Mouse (Mus musculus) brain, adult 2 months (tissue): ENCODE data around the gene Slc43a1.

Experiments used
- DNase-seq: peaks from one replicate; pipeline ENCODE4 v3.0.0; 2011; ENCODE audit warnings: low read depth, low spot score

Slc43a1 gene

DNA sequence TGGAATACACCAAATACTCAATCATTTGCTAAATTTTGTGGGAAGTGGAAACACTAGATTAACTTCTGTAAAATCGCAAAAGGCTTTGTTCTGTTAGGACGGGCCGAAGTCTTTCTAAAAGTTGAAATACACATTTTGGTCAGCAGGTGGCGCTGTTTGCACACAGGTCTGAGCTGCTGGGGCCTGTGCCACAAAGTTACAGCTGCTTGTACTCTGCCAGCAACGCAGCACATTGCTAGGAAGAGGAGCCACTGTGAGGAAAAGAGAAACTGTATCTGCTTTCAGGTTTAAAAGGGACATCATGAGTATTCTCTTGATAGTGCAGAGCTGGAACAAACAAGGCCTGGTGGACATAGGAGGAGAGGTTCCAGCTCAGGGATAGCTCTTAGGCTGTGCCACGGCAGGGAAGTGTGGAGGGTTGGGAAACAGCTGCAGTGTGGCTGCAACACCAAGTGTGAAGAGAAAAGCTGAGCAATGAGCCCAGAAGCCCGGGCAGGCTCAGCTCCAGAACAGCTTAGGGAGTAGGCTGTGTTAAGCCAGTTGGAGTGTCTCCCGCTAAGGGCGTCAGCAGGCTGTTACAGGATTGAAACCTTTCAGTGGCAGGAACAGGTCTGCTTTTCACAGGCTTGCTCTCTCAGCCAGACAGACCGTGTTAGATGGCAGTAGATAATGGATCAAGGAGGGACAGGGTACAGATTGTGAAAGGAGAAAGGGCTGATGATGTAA lies 6.8 kb upstream of the Slc43a1 start:
- DNase-seq: peak; percentile 95

DNA sequence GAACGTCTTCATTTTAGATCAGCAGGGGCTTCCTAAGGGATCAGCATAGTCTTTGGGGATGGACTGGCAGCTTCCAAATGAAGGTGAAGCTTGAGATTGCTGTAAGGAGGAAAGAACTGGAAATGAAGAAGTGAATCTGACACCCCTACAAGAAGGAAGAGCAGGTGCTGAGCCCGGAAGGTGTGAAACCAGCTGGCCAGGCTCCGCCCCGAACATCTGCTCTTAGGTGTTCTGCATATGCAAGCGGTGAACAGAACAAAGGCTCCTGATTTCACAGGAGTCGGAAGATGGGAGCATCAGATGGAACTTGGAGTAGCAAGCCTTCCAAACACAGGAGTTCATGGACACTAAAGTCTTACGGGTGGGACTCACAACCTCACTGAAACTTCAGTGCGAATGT lies 1.5 kb upstream of the Slc43a1 start:
- DNase-seq: peak; percentile 26

DNA sequence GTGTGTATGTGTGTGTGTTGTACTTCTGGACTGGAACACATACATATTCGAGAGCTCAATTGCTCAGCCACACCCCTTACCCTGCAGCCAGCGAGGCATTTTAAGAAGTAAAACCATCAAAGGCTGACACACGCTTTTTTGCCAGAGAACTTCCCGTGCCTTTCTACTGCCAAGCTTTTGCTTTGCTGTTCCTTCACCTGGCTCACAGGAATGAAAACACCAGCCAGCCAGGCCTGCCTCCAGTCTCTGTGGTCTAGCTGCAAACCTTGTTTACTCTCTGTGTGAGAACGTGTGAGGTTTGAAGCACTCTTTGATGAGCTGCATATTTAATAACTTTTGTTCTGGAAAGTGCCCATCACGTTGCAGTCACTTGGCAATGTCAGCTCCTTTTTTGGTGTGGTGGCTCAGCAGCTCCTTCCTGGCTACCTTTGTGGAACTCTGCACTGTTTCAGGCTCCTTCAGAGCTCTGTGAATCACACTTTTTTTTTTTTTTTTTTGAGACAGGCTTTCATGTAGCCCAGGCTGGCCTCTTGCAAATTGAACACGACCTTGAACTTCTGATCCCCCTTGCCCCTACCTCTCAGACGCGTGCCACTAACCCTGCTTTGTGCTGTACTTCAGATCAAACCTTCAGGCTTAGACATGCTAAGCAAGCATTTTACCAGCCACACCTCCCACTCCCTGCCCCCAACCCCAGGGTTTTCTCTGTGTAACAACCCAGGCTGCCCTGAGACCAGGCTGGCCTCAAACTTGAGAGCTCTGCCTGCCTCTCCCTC lies 645 bp upstream of the Slc43a1 start:
- peak; percentile 11 for DNase-seq

DNA sequence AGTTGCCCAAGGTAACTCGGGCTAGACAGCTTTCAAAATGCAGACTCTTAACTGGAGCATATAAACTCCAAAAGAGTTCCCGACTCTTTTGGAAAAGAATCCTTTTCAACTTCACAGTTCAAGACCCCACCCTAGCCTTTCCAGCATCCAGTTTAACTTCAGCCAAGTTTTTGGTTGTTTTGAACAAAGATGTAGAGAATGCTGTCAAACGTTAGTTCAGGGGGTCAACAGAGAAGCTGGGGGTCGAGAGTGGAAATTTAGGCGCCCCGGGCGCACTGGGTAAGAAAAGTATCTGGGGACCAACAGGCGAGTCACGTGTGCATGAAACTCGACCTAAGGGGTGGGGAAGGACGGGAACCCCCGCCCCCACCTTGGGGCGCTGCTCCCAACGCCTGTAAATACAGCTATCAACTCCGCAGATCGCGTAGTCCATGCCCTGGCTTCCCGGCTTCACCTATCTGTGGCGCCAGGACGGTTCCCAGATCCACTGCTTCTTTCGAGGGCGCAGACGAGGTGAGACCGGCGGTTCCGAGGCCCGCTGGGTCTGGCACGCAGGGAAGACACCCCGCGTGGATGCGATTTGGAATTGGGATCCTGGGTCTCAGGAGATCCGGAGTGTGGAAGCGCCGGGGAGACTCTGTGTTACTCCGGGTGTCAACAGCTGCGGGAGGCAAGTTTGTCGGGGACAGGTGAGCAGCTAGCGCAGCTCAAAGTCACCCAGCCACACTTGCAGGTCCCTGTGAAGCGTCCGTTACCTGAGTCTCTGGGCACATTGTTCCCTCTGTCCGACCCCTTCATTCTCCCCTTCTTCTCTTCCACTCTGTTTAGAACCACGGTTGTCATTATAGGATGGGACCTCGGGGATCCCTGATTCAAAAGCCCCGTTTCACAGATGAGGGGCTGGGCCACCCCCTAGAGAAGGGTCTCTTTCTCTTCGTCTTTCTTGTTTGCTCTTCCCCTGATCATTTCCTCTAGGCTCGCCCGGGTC lies 637 bp downstream of the Slc43a1 start:
- no peak for DNase-seq

DNA sequence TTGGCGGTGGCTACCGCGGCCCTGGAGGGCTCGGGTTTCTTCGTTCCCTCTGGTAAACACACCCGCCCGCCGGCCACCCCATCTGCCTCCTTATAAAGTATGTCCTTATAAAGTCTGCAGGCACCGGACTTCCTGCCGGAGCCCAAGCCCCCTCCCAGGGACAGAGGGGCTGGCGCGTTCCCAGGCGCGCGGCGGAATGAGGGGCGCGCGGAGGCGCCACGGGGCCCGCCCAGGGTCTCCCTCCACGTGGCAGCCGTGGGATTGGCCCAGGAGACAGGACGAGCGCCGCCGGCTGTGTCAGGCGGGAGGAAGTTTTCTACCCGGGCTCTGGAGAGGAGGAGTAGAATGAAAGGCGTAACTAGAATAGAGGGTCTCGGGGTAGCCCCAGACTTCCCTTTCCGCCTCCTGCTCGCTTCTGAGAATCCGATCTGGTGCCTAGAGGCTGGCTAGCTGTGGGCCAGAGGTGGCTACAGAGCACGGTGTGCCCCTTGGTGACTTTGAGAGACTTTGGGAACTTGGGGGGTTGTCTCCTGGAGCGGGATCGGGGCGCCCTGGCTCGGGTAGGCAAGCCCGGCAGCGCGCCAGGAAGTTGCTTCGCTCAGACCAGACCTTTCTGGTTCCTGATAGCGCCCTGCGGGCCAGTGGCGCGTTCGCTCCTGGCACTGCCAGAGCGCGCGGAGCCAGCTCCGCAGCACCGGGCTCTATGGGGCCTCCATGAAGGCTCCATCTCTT lies 1.5 kb downstream of the Slc43a1 start:
- DNase-seq: no peak

DNA sequence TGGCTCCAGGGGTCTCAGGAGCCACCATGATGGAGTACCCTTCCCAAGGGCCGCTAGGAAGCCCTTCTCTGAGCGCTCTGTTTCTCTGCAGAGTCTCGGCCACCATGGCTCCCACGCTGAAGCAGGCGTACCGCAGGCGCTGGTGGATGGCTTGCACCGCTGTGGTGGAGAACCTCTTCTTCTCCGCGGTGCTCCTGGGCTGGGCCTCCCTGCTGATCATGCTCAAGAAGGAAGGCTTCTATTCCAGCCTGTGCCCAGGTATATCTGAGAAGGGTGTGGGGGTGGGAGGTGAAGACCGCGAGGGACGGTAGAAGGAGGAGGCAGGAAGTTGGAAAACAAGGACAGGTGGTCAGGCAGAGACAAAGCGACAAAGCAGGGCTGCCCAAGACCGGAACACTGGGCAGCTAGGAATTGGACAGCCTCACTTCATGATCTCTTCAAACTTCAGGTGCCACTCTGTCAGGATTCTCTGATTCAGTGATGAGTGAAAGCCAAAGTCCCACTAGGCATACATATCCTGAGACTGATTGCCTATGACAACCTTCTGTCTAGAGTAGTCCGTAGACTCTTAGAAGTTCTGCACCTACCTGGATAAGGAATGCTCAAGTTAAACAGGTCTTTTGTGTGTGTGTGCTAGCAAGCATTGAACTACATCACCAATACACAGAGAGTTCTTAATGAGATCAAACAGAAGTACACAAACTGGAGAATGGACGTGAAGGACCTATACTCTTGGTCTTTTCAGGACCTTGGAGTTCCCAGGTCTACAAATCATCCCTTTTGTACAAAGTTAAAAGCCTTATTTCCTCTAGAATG lies 2.3 kb downstream of the Slc43a1 start:
- no peak for DNase-seq

DNA sequence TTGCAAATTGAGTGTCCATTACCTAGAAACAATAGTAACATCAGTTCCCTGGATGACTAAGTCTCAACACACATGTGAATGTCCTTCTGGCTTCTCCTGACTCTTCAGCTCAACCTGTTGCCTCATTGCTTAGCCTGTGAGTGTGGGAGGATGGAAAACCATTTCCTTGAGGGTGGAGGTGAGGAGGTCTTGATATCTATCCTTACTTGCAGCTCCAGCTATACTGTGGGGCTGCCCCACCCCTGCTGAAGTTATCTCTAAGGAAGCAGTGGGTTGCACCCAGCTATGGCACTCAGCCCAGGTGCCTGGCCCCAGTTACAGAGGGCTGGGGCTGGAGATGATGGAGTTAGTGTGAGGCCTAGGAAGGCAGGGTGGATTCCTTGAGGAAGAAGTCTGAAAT lies 3.3 kb downstream of the Slc43a1 start:
- no peak for DNase-seq

DNA sequence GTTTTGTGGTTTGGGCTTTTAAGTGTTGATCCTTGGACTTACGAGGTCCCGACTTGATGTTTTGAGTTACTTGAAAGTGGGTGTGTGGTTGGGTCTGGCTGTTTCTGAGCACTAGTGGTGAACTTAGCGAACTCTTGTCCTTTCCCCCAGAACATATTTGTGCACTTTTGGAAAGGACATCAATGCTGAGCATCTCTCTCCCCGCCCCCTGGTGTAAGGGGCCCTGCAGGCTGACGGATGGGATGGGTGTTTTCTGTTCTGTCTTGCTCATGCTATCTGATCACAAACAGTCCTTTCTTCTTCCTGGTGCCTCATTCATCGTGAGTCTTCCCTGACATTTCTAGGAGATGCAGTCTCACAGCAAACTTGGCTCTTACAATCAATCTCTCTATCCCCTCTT lies 5.0 kb downstream of the Slc43a1 start:
- DNase-seq: no peak

DNA sequence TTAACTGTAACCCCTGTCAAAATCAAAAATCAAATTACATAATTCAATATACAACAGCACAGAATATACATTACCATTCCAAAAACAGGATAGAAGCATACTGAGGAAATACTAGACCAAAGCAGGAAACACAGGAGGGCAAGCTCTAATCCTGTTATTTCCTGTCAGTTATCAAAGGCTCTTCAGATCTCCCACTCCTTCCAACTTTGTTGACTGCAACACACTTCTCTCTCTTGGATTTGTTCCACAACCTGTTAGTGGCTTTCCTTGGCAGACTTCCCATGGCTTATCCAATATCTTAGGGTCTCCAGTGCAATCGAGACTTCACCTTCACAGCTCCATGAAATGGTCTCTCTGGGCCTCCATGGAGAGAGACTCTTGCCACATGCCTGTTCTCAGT lies 6.6 kb downstream of the Slc43a1 start:
- DNase-seq: no peak

DNA sequence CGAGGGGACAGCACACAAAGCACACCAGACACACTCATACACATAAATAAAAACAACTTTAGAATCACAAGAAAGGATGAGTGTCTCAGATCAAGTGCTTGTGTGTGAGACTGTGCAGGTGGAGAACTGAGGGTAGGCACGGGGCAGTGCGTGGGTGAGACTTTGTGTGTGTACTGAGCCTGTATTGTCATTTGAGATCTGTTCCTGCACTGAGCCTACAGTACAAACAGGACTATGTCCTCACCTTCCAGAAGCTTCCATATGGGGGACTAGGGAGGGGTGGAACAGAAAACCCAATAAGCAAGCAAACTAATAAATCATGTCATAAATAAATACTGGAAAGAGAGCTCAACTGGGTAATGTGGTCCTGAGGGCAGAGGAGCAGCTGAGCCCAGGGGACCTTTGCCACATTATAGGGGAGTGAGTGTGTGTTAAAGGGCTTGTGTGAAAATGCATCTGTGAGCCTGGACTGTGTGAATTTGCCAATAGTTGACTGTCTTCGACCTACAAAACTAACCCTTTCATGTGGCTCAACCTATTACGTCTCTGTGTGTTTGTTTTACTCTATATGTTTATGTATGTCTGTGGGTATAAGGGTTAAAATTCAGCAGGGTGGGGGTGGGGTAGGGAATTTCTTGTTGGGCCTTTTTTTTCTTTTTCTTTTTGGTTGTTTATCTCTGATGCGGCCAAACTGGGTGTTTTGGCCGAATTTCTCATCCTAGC lies 11.9 kb downstream of the Slc43a1 start:
- DNase-seq: no peak

DNA sequence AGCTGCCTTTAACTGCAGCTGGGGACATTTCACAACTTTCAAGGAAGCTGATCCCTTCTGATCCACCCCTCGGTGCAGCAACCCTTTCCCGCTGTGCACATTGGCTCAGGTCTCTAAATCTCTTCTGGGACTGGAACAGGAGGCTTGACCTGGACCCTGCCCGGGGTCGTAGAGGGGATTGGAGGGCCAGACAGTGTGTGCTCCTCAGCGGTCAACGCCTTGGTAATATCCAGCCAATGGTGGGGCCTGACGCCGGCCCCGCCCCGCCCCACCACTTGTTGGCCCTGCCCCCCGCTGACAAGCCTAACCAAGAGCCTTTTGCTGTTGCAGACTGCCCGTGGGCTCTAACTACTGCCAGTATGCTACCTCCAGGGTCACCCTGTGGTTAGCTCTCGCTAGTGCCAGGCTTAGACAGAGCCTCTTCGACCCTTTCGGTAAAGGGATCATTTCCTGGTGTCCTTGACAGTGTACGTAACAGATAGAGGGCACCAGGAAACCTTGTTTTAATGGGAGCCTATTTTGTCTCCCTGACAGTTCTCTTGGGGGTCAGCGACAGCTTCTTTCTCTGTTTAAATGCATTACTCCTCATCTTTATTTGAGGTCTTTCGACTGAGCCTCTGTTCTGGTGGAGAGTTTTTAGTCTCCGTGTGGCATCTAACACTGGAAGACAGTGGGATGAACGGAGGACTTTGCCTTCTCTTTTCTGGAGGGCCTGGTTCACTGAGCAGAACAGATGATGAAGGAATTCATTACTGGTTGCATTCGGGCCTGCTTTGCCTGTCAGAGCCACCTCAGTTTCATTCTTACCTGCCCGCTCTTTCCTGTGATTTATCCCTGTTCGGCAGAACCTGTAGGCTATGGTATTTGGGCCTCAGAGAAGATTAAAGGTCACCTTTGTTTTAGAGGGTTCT lies 12.7 kb downstream of the Slc43a1 start:
- DNase-seq: no peak

DNA sequence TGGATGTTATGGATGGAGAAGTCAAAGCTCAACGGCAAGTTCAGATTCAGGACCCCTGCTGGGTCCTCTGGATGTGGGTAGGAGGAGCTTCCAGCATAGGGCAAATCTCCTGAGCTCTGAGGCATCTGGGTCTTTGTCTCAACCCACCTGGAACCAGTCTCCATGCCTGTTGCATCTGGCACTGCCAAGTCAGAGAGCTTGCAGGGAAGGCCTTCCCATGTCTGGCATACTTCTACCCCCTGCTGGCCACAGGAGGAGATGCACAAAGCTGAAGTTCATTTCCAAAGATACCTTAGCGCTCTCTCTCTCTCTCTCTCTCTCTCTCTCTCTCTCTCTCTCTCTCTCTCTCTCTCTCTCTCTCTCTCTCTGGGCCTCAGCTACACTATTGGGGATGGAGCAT lies 17.1 kb downstream of the Slc43a1 start:
- DNase-seq: peak; percentile 78

DNA sequence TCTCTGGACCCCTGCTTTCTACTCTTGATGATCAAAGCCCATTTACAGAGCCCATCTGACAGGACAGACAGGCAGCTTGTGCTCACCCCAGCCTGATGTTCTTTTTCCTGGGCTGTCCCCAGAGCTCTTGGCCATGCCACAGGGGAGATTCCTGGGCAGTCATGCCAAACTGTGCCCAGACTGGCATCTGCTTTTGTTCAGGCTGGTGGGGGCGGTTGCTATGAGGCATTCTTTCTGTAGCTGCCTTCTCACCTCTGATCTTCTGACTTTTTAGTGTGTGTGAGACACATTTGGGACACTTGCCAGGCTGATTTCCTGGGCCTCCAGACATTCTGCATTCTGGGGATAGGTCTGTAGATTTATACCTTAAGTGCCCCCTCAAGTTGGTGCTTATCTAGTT lies 19.9 kb downstream of the Slc43a1 start:
- no peak for DNase-seq

DNA sequence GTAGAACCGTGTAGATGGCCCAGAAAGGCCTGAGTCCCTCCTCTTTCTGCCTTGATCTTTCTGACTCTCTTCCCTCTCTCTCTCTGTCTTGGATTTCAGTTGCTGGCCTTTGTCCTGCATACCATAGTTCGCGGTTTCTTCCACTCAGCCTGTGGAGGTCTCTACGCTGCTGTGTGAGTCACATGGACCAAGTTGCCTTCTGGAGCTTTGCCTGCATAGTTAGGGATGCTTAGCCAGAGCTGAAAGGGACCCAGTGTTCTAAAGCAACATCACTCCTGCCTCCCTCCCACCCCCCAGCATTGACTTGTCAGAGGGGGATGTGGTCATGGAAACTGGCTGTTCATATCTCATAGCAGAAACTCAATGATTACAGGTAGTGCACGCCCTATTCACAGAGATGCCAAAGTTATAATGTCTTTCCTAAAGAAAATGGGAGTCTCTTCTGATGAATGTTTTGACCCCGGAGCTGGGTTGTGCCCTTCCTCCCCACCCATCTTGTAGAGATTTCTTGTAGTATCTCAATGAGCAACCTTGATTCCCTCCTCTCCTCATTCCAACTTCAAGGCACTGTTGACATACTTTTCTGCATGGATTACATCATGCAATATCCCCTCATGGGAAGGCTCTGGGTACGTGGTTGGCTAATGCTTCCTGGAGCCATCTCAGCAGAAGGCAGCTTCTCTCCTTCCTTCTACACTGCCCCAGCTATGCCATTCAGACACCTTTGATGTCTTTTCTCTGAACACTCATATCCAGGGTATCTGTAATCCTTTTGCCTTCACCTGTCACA lies 21.5 kb downstream of the Slc43a1 start:
- no peak for DNase-seq

DNA sequence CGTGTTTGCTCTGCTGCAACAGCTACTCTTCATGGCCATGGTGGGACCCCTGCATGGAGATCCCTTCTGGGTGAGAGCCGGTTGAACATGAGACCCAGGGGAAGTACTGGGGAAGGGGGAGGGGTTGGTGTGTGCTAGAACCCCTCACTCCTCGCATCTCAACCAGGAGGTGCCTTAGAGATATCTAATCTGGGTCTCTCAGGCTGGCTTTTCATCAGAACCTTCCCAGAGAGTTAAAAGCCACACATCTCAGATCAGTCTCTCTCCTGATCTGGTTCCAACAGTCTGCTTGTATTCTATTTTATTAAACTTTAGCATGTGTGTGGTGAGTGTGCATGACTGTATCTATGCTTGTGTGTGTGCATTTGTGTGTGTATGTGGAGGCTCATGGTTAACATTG lies 22.8 kb downstream of the Slc43a1 start:
- DNase-seq: no peak

DNA sequence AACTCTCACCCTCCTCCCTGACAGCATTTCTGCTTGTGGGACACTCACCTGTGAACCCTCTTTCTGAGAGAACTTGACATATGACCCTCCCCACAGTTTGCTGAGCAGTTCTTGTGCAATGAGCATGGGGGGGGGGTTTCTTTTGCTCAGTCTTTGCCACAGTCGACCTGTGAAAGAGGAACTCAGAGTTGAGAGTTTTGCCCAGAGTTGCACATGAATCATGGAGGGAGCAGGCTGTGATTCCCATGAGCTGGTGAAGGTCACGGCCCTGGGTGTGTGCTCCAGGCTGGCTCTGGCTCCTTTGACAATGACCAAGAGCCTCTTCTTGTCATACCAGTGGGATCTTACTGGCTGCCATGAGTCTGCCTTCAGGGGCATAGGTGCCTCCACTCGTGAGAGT lies 23.6 kb downstream of the Slc43a1 start:
- no peak for DNase-seq

DNA sequence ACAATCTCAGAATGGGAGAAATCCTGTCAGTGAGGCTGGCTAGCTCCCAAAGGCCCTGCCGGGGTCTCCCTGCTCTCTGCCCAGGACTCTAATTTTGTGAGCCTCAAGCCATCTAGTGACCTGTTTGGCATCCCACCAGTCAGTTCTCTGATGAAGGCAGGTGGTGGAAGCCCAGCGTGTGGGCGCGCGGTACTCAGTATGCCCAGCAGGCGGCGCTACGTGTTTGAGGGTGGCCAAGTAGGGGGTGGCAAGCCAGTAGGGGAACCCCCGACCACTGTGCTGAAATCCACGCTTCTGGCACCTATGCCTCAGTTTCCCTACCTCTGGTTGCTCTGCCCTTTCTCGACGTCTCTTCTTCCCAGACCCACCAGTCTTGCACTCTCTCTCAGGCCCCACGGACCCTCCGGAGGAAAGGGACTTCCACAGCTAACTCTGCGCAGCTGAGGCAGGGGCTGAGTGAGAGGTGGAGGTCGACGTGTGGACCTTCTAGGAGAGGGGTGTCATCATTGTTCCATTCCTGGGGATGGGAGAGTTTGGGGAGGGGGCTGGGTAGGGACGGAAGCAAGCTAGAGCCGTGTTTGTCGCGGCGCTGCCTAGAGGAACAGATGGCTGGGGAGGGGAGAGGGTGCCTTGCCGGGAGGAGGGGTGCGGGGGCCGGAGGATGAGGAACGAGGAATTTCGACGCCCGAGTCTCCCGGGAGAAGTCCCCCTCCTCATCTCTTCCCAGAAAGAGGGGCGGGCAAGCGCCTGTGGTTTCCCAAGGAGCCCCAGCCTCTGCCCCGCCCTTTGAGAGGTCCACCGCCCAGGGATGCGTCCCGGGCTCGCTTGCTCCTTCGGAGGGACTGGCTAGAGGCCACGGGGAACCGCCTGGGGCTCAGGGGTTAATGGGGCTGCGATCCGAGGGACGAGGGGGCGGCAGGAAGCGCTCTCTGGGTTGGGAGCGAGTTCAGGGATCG lies 27.2 kb downstream of the Slc43a1 start:
- DNase-seq: peak; percentile 56
